Mouse (Mus musculus): ENCODE results near the gene C530008M17Rik. TPM values are rescaled to one million over a fixed set of nuclear protein-coding genes. Genes with fewer than 3 reads are reported as not detected.
"Not testable (repeated sequence)": the region's sequence is repeated elsewhere in the genome, so short reads cannot be mapped to it uniquely, and the experiment has no call there.

The C530008M17Rik gene
- polyA plus RNA-seq, 1 experiment: 0.31 TPM

- H3K36me3 ChIP-seq (ENCODE audit: control insufficient read depth, insufficient read depth, low read length): no peaks in the 10 kb centered on the region; the same call in 1 of the 2 replicates
- WGBS: 76% methylated on average over 4 of the region's 4 CpGs
- no peak overlapping the region for H3K27ac ChIP-seq (ENCODE audit: insufficient read depth, low read depth, low read length)
- DNase-seq: no peak
- no peaks in the 10 kb centered on the region for H3K27me3 ChIP-seq (replicated peaks; ENCODE audit: control insufficient read depth, insufficient read depth, low read length)
- peaks cover 4% of the 10 kb centered on the region; the same call in 1 of the 2 replicates for H3K4me1 ChIP-seq (ENCODE audit: control insufficient read depth, insufficient read depth, low read length)
- TF ChIP-seq CTCF (conservative IDR thresholded peaks at IDR 0.05; ENCODE audit: insufficient read depth, insufficient read length, low read depth, low read length) (no peak), POLR2A (IDR thresholded peaks at IDR 0.05; ENCODE audit: low read depth, low read length) (no peak)
- H3K4me3 ChIP-seq (ENCODE audit: insufficient read depth, low read depth, low read length): no peak overlapping the region
These were observed 245.8 kb downstream of the C530008M17Rik start for GRCm38 (mm10) chr5:76902131-76902530.

- H3K4me1 ChIP-seq (ENCODE audit: control insufficient read depth, insufficient read depth, low read length): peaks cover 4% of the 10 kb centered on the region; the same call in 1 of the 2 replicates
- H3K27ac ChIP-seq (ENCODE audit: insufficient read depth, low read depth, low read length): peak overlapping the region; percentile 41; the same call in 1 of the 2 replicates
- WGBS: under 1% methylated on average over 19 of the region's 19 CpGs
- H3K4me3 ChIP-seq (ENCODE audit: insufficient read depth, low read depth, low read length): peak overlapping the region; percentile 82
- no peak for DNase-seq
- no peaks in the 10 kb centered on the region; the same call in 1 of the 2 replicates for H3K36me3 ChIP-seq (ENCODE audit: control insufficient read depth, insufficient read depth, low read length)
- no peaks in the 10 kb centered on the region for H3K27me3 ChIP-seq (replicated peaks; ENCODE audit: control insufficient read depth, insufficient read depth, low read length)
- TF ChIP-seq POLR2A (IDR thresholded peaks at IDR 0.05; ENCODE audit: low read depth, low read length) (no peak), CTCF (conservative IDR thresholded peaks at IDR 0.05; ENCODE audit: insufficient read depth, insufficient read length, low read depth, low read length) (no peak)
These were observed 248.5 kb downstream of the C530008M17Rik start for GRCm38 (mm10) chr5:76904713-76905404.

- DNase-seq: peak; percentile 96
- Histone ChIP-seq H3K27me3 (replicated peaks; ENCODE audit: control insufficient read depth, insufficient read depth, low read length) (no peaks in the 10 kb centered on the region), H3K4me3 (ENCODE audit: insufficient read depth, low read depth, low read length) (peak within 1 kb of the TSS; percentile 82), H3K27ac (ENCODE audit: insufficient read depth, low read depth, low read length) (peak within 1 kb of the TSS; percentile 95), H3K4me1 (ENCODE audit: control insufficient read depth, insufficient read depth, low read length) (peaks cover 4% of the 10 kb centered on the region; the same call in 1 of the 2 replicates), H3K36me3 (ENCODE audit: control insufficient read depth, insufficient read depth, low read length) (no peaks in the 10 kb centered on the region; the same call in 1 of the 2 replicates)
- TF ChIP-seq POLR2A (IDR thresholded peaks at IDR 0.05; ENCODE audit: low read depth, low read length): peak; percentile 91
- TF ChIP-seq CTCF (conservative IDR thresholded peaks at IDR 0.05; ENCODE audit: insufficient read depth, insufficient read length, low read depth, low read length): no peak; the same call in 1 of the 2 replicates
- under 1% methylated on average over 47 of the region's 47 CpGs for WGBS
These were observed 249.3 kb downstream of the C530008M17Rik start, which contains the start of gene Aasdh for GRCm38 (mm10) chr5:76905405-76906154. TSS of gene Aasdh (minus strand) at chr5:76905514.

- TF ChIP-seq POLR2A (IDR thresholded peaks at IDR 0.05; ENCODE audit: low read depth, low read length): no peak
- TF ChIP-seq CTCF (conservative IDR thresholded peaks at IDR 0.05; ENCODE audit: insufficient read depth, insufficient read length, low read depth, low read length): no peak
- H3K4me1 ChIP-seq (ENCODE audit: control insufficient read depth, insufficient read depth, low read length): peaks cover 4% of the 10 kb centered on the region; the same call in 1 of the 2 replicates
- no peaks in the 10 kb centered on the region; the same call in 1 of the 2 replicates for H3K36me3 ChIP-seq (ENCODE audit: control insufficient read depth, insufficient read depth, low read length)
- H3K27ac ChIP-seq (ENCODE audit: insufficient read depth, low read depth, low read length): peak overlapping the region; percentile 95
- H3K27me3 ChIP-seq (replicated peaks; ENCODE audit: control insufficient read depth, insufficient read depth, low read length): no peaks in the 10 kb centered on the region
- 44% methylated on average over 3 of the region's 3 CpGs for WGBS
- peak overlapping the region; percentile 82 for H3K4me3 ChIP-seq (ENCODE audit: insufficient read depth, low read depth, low read length)
- DNase-seq: no peak
These were observed 249.8 kb downstream of the C530008M17Rik start for GRCm38 (mm10) chr5:76906155-76906499.

- no peak overlapping the region for H3K27ac ChIP-seq (ENCODE audit: insufficient read depth, low read depth, low read length)
- no peak for DNase-seq
- H3K36me3 ChIP-seq (ENCODE audit: control insufficient read depth, insufficient read depth, low read length): peaks cover 5% of the 10 kb centered on the region; the same call in 1 of the 2 replicates
- H3K4me1 ChIP-seq (ENCODE audit: control insufficient read depth, insufficient read depth, low read length): peaks cover 4% of the 10 kb centered on the region; the same call in 1 of the 2 replicates
- TF ChIP-seq POLR2A (IDR thresholded peaks at IDR 0.05; ENCODE audit: low read depth, low read length) (no peak), CTCF (conservative IDR thresholded peaks at IDR 0.05; ENCODE audit: insufficient read depth, insufficient read length, low read depth, low read length) (no peak)
- H3K27me3 ChIP-seq (replicated peaks; ENCODE audit: control insufficient read depth, insufficient read depth, low read length): no peaks in the 10 kb centered on the region
- H3K4me3 ChIP-seq (ENCODE audit: insufficient read depth, low read depth, low read length): no peak overlapping the region
- WGBS: 88% methylated on average over 3 of the region's 3 CpGs
These were observed 254.5 kb downstream of the C530008M17Rik start for GRCm38 (mm10) chr5:76910807-76911206.

DNA sequence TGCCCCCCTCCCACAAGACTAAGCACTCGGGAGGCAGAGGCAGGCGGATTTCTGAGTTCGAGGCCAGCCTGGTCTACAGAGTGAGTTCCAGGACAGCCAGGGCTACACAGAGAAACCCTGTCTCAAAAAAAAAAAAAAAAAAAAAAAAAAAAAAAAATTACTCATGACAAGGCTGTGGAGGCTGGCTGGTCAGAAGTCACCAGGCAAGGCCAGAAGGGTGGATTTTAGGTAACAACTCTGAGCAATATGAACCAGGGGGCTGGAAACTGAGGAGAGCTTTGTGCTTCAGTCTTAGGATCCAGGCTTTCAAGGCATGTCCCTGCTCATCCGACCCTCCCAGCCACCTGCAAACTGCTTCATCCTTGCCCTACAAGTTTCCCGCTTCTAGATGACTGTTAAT lies 256.2 kb downstream of the C530008M17Rik start:
- H3K4me3 ChIP-seq (ENCODE audit: insufficient read depth, low read depth, low read length); DNase-seq; H3K36me3 ChIP-seq (ENCODE audit: control insufficient read depth, insufficient read depth, low read length); H3K27me3 ChIP-seq (replicated peaks; ENCODE audit: control insufficient read depth, insufficient read depth, low read length); H3K27ac ChIP-seq (ENCODE audit: insufficient read depth, low read depth, low read length); H3K4me1 ChIP-seq (ENCODE audit: control insufficient read depth, insufficient read depth, low read length): not testable (repeated sequence)
- 95% methylated on average over 5 of the region's 5 CpGs for WGBS

- peak overlapping the region; percentile 39; the same call in 1 of the 2 replicates for H3K27ac ChIP-seq (ENCODE audit: insufficient read depth, low read depth, low read length)
- H3K36me3 ChIP-seq (ENCODE audit: control insufficient read depth, insufficient read depth, low read length): peaks cover 5% of the 10 kb centered on the region
- no peaks in the 10 kb centered on the region for H3K27me3 ChIP-seq (replicated peaks; ENCODE audit: control insufficient read depth, insufficient read depth, low read length)
- 69% methylated on average over 4 of the region's 4 CpGs for WGBS
- peaks cover 17% of the 10 kb centered on the region for H3K4me1 ChIP-seq (ENCODE audit: control insufficient read depth, insufficient read depth, low read length)
- TF ChIP-seq POLR2A (IDR thresholded peaks at IDR 0.05; ENCODE audit: low read depth, low read length) (no peak), CTCF (conservative IDR thresholded peaks at IDR 0.05; ENCODE audit: insufficient read depth, insufficient read length, low read depth, low read length) (no peak)
- no peak for DNase-seq
- no peak overlapping the region for H3K4me3 ChIP-seq (ENCODE audit: insufficient read depth, low read depth, low read length)
These were observed 266.5 kb downstream of the C530008M17Rik start for GRCm38 (mm10) chr5:76922833-76923232.

Other genes starting within 250 kb of the C530008M17Rik start
- gene Gm7271, start 172.5 kb upstream of the C530008M17Rik start, polyA plus RNA-seq (2012; rRNA removed): not detected in 2 replicates
- 18.1 TPM in 2 replicates for gene Exoc1, start 127.2 kb upstream of the C530008M17Rik start, polyA plus RNA-seq (2012; rRNA removed)
- gene Cep135, start 67.8 kb upstream of the C530008M17Rik start, polyA plus RNA-seq (2012; rRNA removed): 0.97 and 1.1 TPM in 2 replicates
- 14.3 and 15.1 TPM in 2 replicates for gene Aasdh, start 249.0 kb downstream of the C530008M17Rik start, polyA plus RNA-seq (2012; rRNA removed)